12 mouse cellular contexts compared by ENCODE assay signal in genomic region chr1:34065551-34066048, GRCm38 (mm10).
"Had no signal": no experiment of that assay in that cellular context is flagged by ENCODE, and none has a peak within 500 bp of the region (broad histone marks: within the 10 kb centered on the region; RNA-seq: fewer than 3 reads in every experiment).

No protein-coding gene starts in this region.

- ATAC-seq: liver, embryonic 12.5 days had no signal

- H3K27me3 ChIP-seq: limb, embryonic 15.5 days; liver, embryonic 12.5 days had no signal

- H3K4me2 ChIP-seq: limb, embryonic 15.5 days; liver, embryonic 12.5 days; lung, embryonic 14.5 days had no signal

- H3K9ac ChIP-seq: limb, embryonic 15.5 days; liver, embryonic 12.5 days; lung, embryonic 14.5 days had no signal

- H3K36me3 ChIP-seq: limb, embryonic 15.5 days; liver, embryonic 12.5 days; midbrain, embryonic 10.5 days had no signal

- DNase-seq: kidney, postnatal 25 days; lung, embryonic 14.5 days; lung, postnatal 10 days; lung, postnatal 4 days; right cerebral cortex, adult 18-20 months; right cerebral cortex, postnatal 25 days; thymus, adult 18-20 months; thymus, postnatal 14 days had no signal

- H3K27ac ChIP-seq: left cerebral cortex, adult 2 months; limb, embryonic 15.5 days; liver, embryonic 12.5 days; midbrain, embryonic 10.5 days had no signal

- H3K9me3 ChIP-seq: limb, embryonic 15.5 days; liver, embryonic 12.5 days; midbrain, embryonic 10.5 days had no signal

- H3K4me3 ChIP-seq: left cerebral cortex, adult 2 months; limb, embryonic 15.5 days; liver, embryonic 12.5 days; midbrain, embryonic 10.5 days had no signal
